Mouse (Mus musculus): Measurements from ENCODE around the gene B3galt6. TPM values are rescaled to one million over a fixed set of nuclear protein-coding genes. Genes with fewer than 3 reads are reported as not detected.

B3galt6 gene
- polyA plus RNA-seq, 1 experiment from 2014 or later = 1.4 TPM

DNA sequence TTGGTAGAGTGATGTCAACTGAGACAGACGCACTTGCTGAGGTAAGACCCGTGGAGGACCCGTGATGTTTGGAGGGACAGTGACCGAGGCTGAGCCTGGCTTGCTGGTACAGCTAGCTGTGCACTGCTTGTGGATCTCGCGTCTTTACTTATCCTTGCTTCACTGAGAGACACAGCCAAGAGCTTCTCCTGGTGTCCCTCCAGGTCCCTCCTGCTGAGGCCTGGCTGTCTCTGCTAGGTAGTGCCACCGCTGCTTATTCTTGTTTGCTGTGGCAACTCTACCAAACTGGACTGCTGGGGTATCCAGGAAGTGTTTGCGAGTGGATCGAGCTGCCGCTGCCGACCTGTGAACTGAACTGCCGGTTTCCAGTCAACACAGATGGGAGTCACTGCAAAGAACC lies 27.3 kb upstream of the B3galt6 start:
- 0 out of 2 replicates have a peak, but pooled peaks cover 12% of the 10 kb centered on the region for H3K36me3 ChIP-seq (ENCODE audit: inconsistent target)
- H3K79me2 ChIP-seq (ENCODE audit: inconsistent target) = no peaks in the 10 kb centered on the region
- no peak overlapping the region for H3K4me3 ChIP-seq (ENCODE audit: inconsistent target)
- no peak overlapping the region for H3K27ac ChIP-seq
- 93% methylated on average over 12 of the region's 12 CpGs for WGBS (ENCODE audit: missing documents)

GRCm38 (mm10) chr4:156014436-156014835 lies 22.0 kb upstream of the B3galt6 start:
- H3K27ac ChIP-seq = no peak overlapping the region
- H3K36me3 ChIP-seq (ENCODE audit: inconsistent target) = peaks cover 50% of the 10 kb centered on the region
- 96% methylated on average over 2 of the region's 2 CpGs for WGBS (ENCODE audit: missing documents)
- H3K4me3 ChIP-seq (ENCODE audit: inconsistent target) = no peak overlapping the region
- H3K79me2 ChIP-seq (ENCODE audit: inconsistent target) = no peaks in the 10 kb centered on the region

- Histone ChIP-seq H3K79me2 (ENCODE audit: inconsistent target) (no peaks in the 10 kb centered on the region), H3K4me3 (ENCODE audit: inconsistent target) (no peak within 1 kb of the TSS), H3K36me3 (ENCODE audit: inconsistent target) (peaks cover 58% of the 10 kb centered on the region), H3K27ac (no peak within 1 kb of the TSS)
- 90% methylated on average over 8 of the region's 8 CpGs for WGBS (ENCODE audit: missing documents)
Observed at GRCm38 (mm10) chr4:156013637-156014036, 21.2 kb upstream of the B3galt6 start, which contains the start of gene Tnfrsf4. TSS of gene Tnfrsf4 (plus strand) at chr4:156013843.

DNA sequence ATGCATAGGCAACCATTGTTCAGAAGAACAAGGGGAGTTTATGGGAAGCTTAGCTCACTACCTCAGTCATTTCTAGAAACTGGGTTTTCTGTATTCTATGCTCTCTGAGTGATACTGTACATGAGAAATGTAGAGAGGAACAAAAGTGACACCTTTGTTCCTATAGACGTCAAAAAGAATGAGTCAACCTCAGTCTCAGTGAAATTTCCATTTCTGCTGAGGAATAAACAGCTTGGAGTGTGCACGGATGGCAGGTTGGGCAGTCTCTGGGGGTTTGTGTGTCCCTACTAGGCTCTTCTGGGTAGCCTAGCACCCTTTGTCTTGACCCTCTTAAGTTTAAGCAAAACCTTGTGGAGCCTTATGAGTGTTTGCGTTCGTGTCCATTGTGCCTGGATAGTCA lies 15.9 kb upstream of the B3galt6 start:
- Histone ChIP-seq H3K36me3 (ENCODE audit: inconsistent target) (peaks cover 89% of the 10 kb centered on the region), H3K4me3 (ENCODE audit: inconsistent target) (no peak overlapping the region), H3K27ac (no peak overlapping the region), H3K79me2 (ENCODE audit: inconsistent target) (no peaks in the 10 kb centered on the region)
- 93% methylated on average over 4 of the region's 4 CpGs for WGBS (ENCODE audit: missing documents)

- Histone ChIP-seq H3K27ac (no peak overlapping the region), H3K4me3 (ENCODE audit: inconsistent target) (no peak overlapping the region), H3K36me3 (ENCODE audit: inconsistent target) (peaks cover 91% of the 10 kb centered on the region), H3K79me2 (ENCODE audit: inconsistent target) (no peaks in the 10 kb centered on the region; the same call in 1 of the 2 replicates)
- 96% methylated on average over 3 of the region's 3 CpGs for WGBS (ENCODE audit: missing documents)
Observed at GRCm38 (mm10) chr4:156004109-156004508, 11.7 kb upstream of the B3galt6 start.

- peaks cover 62% of the 10 kb centered on the region for H3K79me2 ChIP-seq (ENCODE audit: inconsistent target)
- H3K4me3 ChIP-seq (ENCODE audit: inconsistent target) = peak overlapping the region; percentile 96
- H3K27ac ChIP-seq = peak overlapping the region; percentile 84
- peaks cover 25% of the 10 kb centered on the region; the same call in 1 of the 2 replicates for H3K36me3 ChIP-seq (ENCODE audit: inconsistent target)
- WGBS (ENCODE audit: missing documents) = 8% methylated on average over 15 of the region's 15 CpGs
Observed at GRCm38 (mm10) chr4:155993606-155994005, 1.2 kb upstream of the B3galt6 start.

- Histone ChIP-seq H3K79me2 (ENCODE audit: inconsistent target) (peaks cover 57% of the 10 kb centered on the region), H3K27ac (peak overlapping the region; percentile 84), H3K4me3 (ENCODE audit: inconsistent target) (peak overlapping the region; percentile 96), H3K36me3 (ENCODE audit: inconsistent target) (peaks cover 21% of the 10 kb centered on the region; the same call in 1 of the 2 replicates)
- under 1% methylated on average over 55 of the region's 70 CpGs for WGBS (ENCODE audit: missing documents)
Observed at GRCm38 (mm10) chr4:155992906-155993547, 578 bp upstream of the B3galt6 start.

- 15% methylated on average over 33 of the region's 37 CpGs for WGBS (ENCODE audit: missing documents)
- H3K36me3 ChIP-seq (ENCODE audit: inconsistent target) = peaks cover 9% of the 10 kb centered on the region; the same call in 1 of the 2 replicates
- peak overlapping the region; percentile 10; the same call in 1 of the 2 replicates for H3K4me3 ChIP-seq (ENCODE audit: inconsistent target)
- peaks cover 46% of the 10 kb centered on the region for H3K79me2 ChIP-seq (ENCODE audit: inconsistent target)
- H3K27ac ChIP-seq = no peak overlapping the region
Observed at GRCm38 (mm10) chr4:155991908-155992230, 580 bp downstream of the B3galt6 start.

GRCm38 (mm10) chr4:155991211-155991907 lies 1.1 kb downstream of the B3galt6 start:
- Histone ChIP-seq H3K4me3 (ENCODE audit: inconsistent target) (peak overlapping the region; percentile 10; the same call in 1 of the 2 replicates), H3K27ac (no peak overlapping the region), H3K36me3 (ENCODE audit: inconsistent target) (peaks cover 4% of the 10 kb centered on the region; the same call in 1 of the 2 replicates), H3K79me2 (ENCODE audit: inconsistent target) (peaks cover 41% of the 10 kb centered on the region)
- 71% methylated on average over 22 of the region's 22 CpGs for WGBS (ENCODE audit: missing documents)

DNA sequence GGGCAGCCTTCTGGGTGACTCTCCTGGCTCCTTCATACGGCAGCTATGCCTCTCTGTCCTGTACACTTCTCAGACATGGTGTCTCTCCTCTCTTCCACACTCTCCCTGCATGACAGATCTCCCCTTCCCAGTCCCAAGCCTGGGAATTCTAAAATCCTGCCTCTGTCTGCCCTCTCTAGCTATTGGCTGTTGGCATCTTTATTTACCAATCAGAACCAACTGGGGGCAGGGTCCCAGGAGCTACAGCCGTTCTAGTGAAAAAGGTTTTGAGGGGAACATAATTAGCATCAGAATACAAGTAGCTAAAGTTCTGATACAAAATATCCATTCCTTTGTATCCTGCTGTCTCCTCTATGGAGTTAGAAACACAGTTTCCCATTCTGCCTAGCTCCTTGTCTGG lies 8.7 kb downstream of the B3galt6 start:
- 48% methylated on average over 2 of the region's 2 CpGs for WGBS (ENCODE audit: missing documents)

DNA sequence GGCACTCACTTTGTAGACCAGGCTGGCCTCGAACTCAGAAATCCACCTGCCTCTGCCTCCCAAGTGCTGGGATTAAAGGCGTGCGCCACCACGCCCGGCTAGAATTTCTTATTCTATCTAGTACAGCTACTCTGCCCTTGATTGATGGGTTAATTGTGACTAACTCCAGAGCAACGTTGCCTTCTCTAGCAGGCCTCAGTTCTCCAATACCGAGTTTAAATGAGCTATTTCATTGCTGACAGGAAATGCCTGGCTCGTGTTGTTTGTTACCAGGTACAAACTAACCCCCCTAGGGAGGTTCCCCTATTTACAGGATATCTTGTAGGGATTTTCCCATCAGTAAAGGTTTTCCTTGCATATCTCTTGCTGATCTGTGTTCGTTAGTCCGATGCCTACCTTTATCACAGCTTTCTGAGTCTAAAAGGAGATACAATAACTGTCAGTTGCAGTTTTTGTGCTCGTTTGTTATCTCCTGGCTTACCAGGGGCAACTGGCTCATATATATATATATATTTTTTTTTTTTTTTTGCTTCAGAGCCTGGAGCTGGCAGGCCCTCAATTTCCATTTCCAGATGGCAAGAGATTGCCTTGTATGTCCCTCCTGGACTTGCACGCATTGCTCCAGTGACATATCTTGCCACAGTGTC lies 10.9 kb downstream of the B3galt6 start:
- Histone ChIP-seq H3K79me2 (ENCODE audit: inconsistent target) (no peaks in the 10 kb centered on the region), H3K4me3 (ENCODE audit: inconsistent target) (no peak overlapping the region), H3K36me3 (ENCODE audit: inconsistent target) (no peaks in the 10 kb centered on the region), H3K27ac (no peak overlapping the region)
- WGBS (ENCODE audit: missing documents) = 74% methylated on average over 11 of the region's 12 CpGs

More for the DNA sequence above, 8.7 kb downstream of the B3galt6 start:
- Histone ChIP-seq H3K36me3 (ENCODE audit: inconsistent target) (no peaks in the 10 kb centered on the region), H3K27ac (no peak overlapping the region), H3K79me2 (ENCODE audit: inconsistent target) (no peaks in the 10 kb centered on the region), H3K4me3 (ENCODE audit: inconsistent target) (no peak overlapping the region)

- Histone ChIP-seq H3K79me2 (ENCODE audit: inconsistent target) (no peaks in the 10 kb centered on the region), H3K4me3 (ENCODE audit: inconsistent target) (no peak overlapping the region), H3K36me3 (ENCODE audit: inconsistent target) (no peaks in the 10 kb centered on the region), H3K27ac (no peak overlapping the region)
- WGBS (ENCODE audit: missing documents) = 88% methylated on average over 2 of the region's 2 CpGs
Observed at GRCm38 (mm10) chr4:155973239-155973638, 19.2 kb downstream of the B3galt6 start.

- 96% methylated on average over 6 of the region's 6 CpGs for WGBS (ENCODE audit: missing documents)
- Histone ChIP-seq H3K79me2 (ENCODE audit: inconsistent target) (no peaks in the 10 kb centered on the region), H3K27ac (no peak overlapping the region), H3K36me3 (ENCODE audit: inconsistent target) (no peaks in the 10 kb centered on the region), H3K4me3 (ENCODE audit: inconsistent target) (no peak overlapping the region)
Observed at GRCm38 (mm10) chr4:155972651-155973050, 19.8 kb downstream of the B3galt6 start.

DNA sequence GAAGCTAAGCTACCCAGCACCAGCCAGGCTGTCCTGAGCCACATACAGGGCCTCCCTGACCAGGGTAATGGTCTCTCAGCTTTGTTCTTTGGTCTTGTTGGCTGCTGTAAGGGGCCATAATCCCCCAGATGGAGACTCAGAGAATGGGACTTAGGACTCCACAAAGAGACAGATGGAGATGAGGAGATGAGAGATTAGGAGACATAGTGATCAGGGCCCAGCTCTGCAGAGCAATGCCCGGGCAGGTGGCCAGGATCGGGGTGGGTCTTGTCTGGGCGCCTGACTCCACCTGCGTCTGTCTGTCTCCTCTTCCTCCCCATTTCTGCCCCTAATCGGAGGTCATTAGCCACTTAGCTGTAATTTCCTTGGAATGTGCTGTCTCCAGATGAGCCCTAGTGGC lies 22.2 kb downstream of the B3galt6 start:
- Histone ChIP-seq H3K79me2 (ENCODE audit: inconsistent target) (no peaks in the 10 kb centered on the region), H3K27ac (no peak overlapping the region), H3K36me3 (ENCODE audit: inconsistent target) (no peaks in the 10 kb centered on the region), H3K4me3 (ENCODE audit: inconsistent target) (no peak overlapping the region)
- WGBS (ENCODE audit: missing documents) = 90% methylated on average over 5 of the region's 5 CpGs

All from macrophage (primary cell).